Mouse (Mus musculus) ovary, postnatal 36 days (tissue): Measurements from ENCODE around the gene Cbx6.
"Not testable (repeated sequence)": the region's sequence is repeated elsewhere in the genome, so short reads cannot be mapped to it uniquely, and the experiment has no call there.

Source experiments
- DNase-seq: peaks from one replicate; pipeline ENCODE4 v3.0.0; 2022; ENCODE audit warnings: low spot score, mixed read lengths

Cbx6 gene

GRCm38 (mm10) chr15:79830388-79830787 is 4.1 kb downstream of the Cbx6 start:
- peak; percentile 60 for DNase-seq

- no peak for DNase-seq
These were observed 5.1 kb downstream of the Cbx6 start for GRCm38 (mm10) chr15:79829431-79829830.

- peak; percentile 49 for DNase-seq
These were observed 6.0 kb downstream of the Cbx6 start for GRCm38 (mm10) chr15:79828366-79829035.

GRCm38 (mm10) chr15:79827778-79828210 is 6.7 kb downstream of the Cbx6 start:
- no peak for DNase-seq

- no peak for DNase-seq
These were observed 7.3 kb downstream of the Cbx6 start for GRCm38 (mm10) chr15:79827061-79827777.

- DNase-seq: no peak
These were observed 8.1 kb downstream of the Cbx6 start for GRCm38 (mm10) chr15:79826221-79826935.

- no peak for DNase-seq
These were observed 9.2 kb downstream of the Cbx6 start for GRCm38 (mm10) chr15:79825146-79825825.

GRCm38 (mm10) chr15:79823588-79824280 is 10.8 kb downstream of the Cbx6 start:
- peak; percentile 66 for DNase-seq

GRCm38 (mm10) chr15:79822265-79823199 is 12.0 kb downstream of the Cbx6 start:
- DNase-seq: peak; percentile 71

GRCm38 (mm10) chr15:79818325-79818724 is 16.2 kb downstream of the Cbx6 start:
- DNase-seq: no peak

GRCm38 (mm10) chr15:79813666-79814258 is 20.7 kb downstream of the Cbx6 start:
- DNase-seq: no peak

- not testable (repeated sequence) for DNase-seq
These were observed 21.6 kb downstream of the Cbx6 start for GRCm38 (mm10) chr15:79812840-79813239.

- no peak for DNase-seq
These were observed 23.5 kb downstream of the Cbx6 start for GRCm38 (mm10) chr15:79810997-79811396.

- DNase-seq: no peak
These were observed 24.4 kb downstream of the Cbx6 start for GRCm38 (mm10) chr15:79810061-79810460.

GRCm38 (mm10) chr15:79808658-79809057 is 25.8 kb downstream of the Cbx6 start:
- no peak for DNase-seq

- no peak for DNase-seq
These were observed 26.4 kb downstream of the Cbx6 start for GRCm38 (mm10) chr15:79808114-79808513.

GRCm38 (mm10) chr15:79807050-79807449 is 27.4 kb downstream of the Cbx6 start:
- DNase-seq: no peak

- DNase-seq: no peak
These were observed 29.2 kb downstream of the Cbx6 start for GRCm38 (mm10) chr15:79805246-79805645.

GRCm38 (mm10) chr15:79804352-79805071 is 30.0 kb downstream of the Cbx6 start, which contains the start of gene Nptxr:
TSS of gene Nptxr (minus strand) at chr15:79804766.
- DNase-seq: peak; percentile 64
